ENCODE assay signal across 19 mouse cellular contexts in genomic region chr3:28162346-28162745, GRCm38 (mm10).
"Had no signal": no experiment of that assay in that cellular context is flagged by ENCODE, and none has a peak within 500 bp of the region (broad histone marks: within the 10 kb centered on the region; RNA-seq: fewer than 3 reads in every experiment).

No protein-coding gene starts in this region.

- ATAC-seq: liver, embryonic 12.5 days; midbrain, embryonic 13.5 days; midbrain, embryonic 15.5 days had no signal

- H3K4me3 ChIP-seq: liver, embryonic 12.5 days; midbrain, embryonic 13.5 days; midbrain, embryonic 15.5 days; myocyte; neural tube, embryonic 12.5 days had no signal

- H3K27me3 ChIP-seq: liver, embryonic 12.5 days; midbrain, embryonic 13.5 days; midbrain, embryonic 15.5 days; neural tube, embryonic 12.5 days had no signal

- H3K4me1 ChIP-seq: liver, embryonic 12.5 days; midbrain, embryonic 13.5 days; midbrain, embryonic 15.5 days; neural tube, embryonic 12.5 days had no signal

- H3K9me3 ChIP-seq: liver, embryonic 12.5 days; midbrain, embryonic 13.5 days; midbrain, embryonic 15.5 days; neural tube, embryonic 12.5 days had no signal

- H3K9ac ChIP-seq: liver, embryonic 12.5 days; liver, embryonic 14.5 days; lung, embryonic 14.5 days; midbrain, embryonic 13.5 days; midbrain, embryonic 15.5 days; neural tube, embryonic 12.5 days had no signal

- H3K27ac ChIP-seq: liver, embryonic 12.5 days; liver, embryonic 14.5 days; midbrain, embryonic 13.5 days; midbrain, embryonic 15.5 days; neural tube, embryonic 12.5 days had no signal

- H3K36me3 ChIP-seq: liver, embryonic 12.5 days; midbrain, embryonic 13.5 days; midbrain, embryonic 15.5 days; neural tube, embryonic 12.5 days had no signal

- H3K4me2 ChIP-seq: liver, embryonic 12.5 days; lung, embryonic 14.5 days; midbrain, embryonic 11.5 days; midbrain, embryonic 13.5 days; midbrain, embryonic 15.5 days; neural tube, embryonic 12.5 days had no signal

- DNase-seq: lung, adult 18-20 months; lung, embryonic 14.5 days; lung, postnatal 10 days; lung, postnatal 4 days; retina, postnatal 1 day; right cerebral cortex, adult 18-20 months; right cerebral cortex, postnatal 25 days; right cerebral cortex, postnatal 4 days; spleen, adult 18-20 months; thymus, adult 18-20 months; thymus, postnatal 14 days; thymus, postnatal 36 days had no signal
